Mouse (Mus musculus): ENCODE measurements around the gene Adam15.

The Adam15 gene

GRCm38 (mm10) chr3:89322514-89323165 lies 27.2 kb downstream of the Adam15 start, which contains the start of gene Efna3:
Efna3 (minus strand) TSS chr3:89322965.
- DNase-seq (ENCODE audit: low read depth, low spot score) = peak; percentile 81

GRCm38 (mm10) chr3:89322131-89322500 lies 27.7 kb downstream of the Adam15 start:
- no peak for DNase-seq (ENCODE audit: low read depth, low spot score)

- DNase-seq (ENCODE audit: low read depth, low spot score) = no peak
Observed at GRCm38 (mm10) chr3:89321183-89322130, 28.3 kb downstream of the Adam15 start.

- DNase-seq (ENCODE audit: low read depth, low spot score) = no peak
Observed at GRCm38 (mm10) chr3:89320581-89321182, 29.1 kb downstream of the Adam15 start.

GRCm38 (mm10) chr3:89319591-89320350 lies 30.0 kb downstream of the Adam15 start:
- no peak for DNase-seq (ENCODE audit: low read depth, low spot score)

GRCm38 (mm10) chr3:89318971-89319590 lies 30.7 kb downstream of the Adam15 start:
- DNase-seq (ENCODE audit: low read depth, low spot score) = no peak

GRCm38 (mm10) chr3:89318316-89318715 lies 31.5 kb downstream of the Adam15 start:
- no peak for DNase-seq (ENCODE audit: low read depth, low spot score)

- DNase-seq (ENCODE audit: low read depth, low spot score) = no peak
Observed at GRCm38 (mm10) chr3:89317246-89317645, 32.5 kb downstream of the Adam15 start.

GRCm38 (mm10) chr3:89316833-89317232 lies 33.0 kb downstream of the Adam15 start:
- DNase-seq (ENCODE audit: low read depth, low spot score) = peak; percentile 79

GRCm38 (mm10) chr3:89315930-89316831 lies 33.6 kb downstream of the Adam15 start:
- DNase-seq (ENCODE audit: low read depth, low spot score) = no peak

- DNase-seq (ENCODE audit: low read depth, low spot score) = no peak
Observed at GRCm38 (mm10) chr3:89315195-89315929, 34.4 kb downstream of the Adam15 start.

GRCm38 (mm10) chr3:89314791-89315190 lies 35.0 kb downstream of the Adam15 start:
- DNase-seq (ENCODE audit: low read depth, low spot score) = no peak

- no peak for DNase-seq (ENCODE audit: low read depth, low spot score)
Observed at GRCm38 (mm10) chr3:89314340-89314739, 35.5 kb downstream of the Adam15 start.

GRCm38 (mm10) chr3:89308089-89308488 lies 41.7 kb downstream of the Adam15 start:
- DNase-seq (ENCODE audit: low read depth, low spot score) = no peak

- DNase-seq (ENCODE audit: low read depth, low spot score) = no peak
Observed at GRCm38 (mm10) chr3:89305551-89306325, 44.1 kb downstream of the Adam15 start.

- DNase-seq (ENCODE audit: low read depth, low spot score) = no peak
Observed at GRCm38 (mm10) chr3:89305105-89305504, 44.7 kb downstream of the Adam15 start.

GRCm38 (mm10) chr3:89304440-89304839 lies 45.4 kb downstream of the Adam15 start:
- no peak for DNase-seq (ENCODE audit: low read depth, low spot score)

- DNase-seq (ENCODE audit: low read depth, low spot score) = no peak
Observed at GRCm38 (mm10) chr3:89300514-89300913, 49.3 kb downstream of the Adam15 start.

- DNase-seq (ENCODE audit: low read depth, low spot score) = no peak
Observed at GRCm38 (mm10) chr3:89300071-89300470, 49.7 kb downstream of the Adam15 start.
